Mouse (Mus musculus) B cell, adult (primary cell): ENCODE measurements around the gene Kdm2a. TPM values are rescaled to one million over a fixed set of nuclear protein-coding genes. Genes with fewer than 3 reads are reported as not detected.

Experiments used
- total RNA-seq: library from RNA; stranded (reverse); gene quantifications from 4 replicates; pipeline ENCODE4 v1.2.4, GENCODE M21; 2023; ENCODE audit not compliant: inconsistent age

Gene Kdm2a
- total RNA-seq: 209 to 242 TPM (median 228 TPM) in 4 replicates

GRCm38 (mm10) chr19:4397798-4398629 is at the start of gene Kdm2a:
Gene Kdm2a, minus strand, starts transcription at chr19:4398285.

DNA sequence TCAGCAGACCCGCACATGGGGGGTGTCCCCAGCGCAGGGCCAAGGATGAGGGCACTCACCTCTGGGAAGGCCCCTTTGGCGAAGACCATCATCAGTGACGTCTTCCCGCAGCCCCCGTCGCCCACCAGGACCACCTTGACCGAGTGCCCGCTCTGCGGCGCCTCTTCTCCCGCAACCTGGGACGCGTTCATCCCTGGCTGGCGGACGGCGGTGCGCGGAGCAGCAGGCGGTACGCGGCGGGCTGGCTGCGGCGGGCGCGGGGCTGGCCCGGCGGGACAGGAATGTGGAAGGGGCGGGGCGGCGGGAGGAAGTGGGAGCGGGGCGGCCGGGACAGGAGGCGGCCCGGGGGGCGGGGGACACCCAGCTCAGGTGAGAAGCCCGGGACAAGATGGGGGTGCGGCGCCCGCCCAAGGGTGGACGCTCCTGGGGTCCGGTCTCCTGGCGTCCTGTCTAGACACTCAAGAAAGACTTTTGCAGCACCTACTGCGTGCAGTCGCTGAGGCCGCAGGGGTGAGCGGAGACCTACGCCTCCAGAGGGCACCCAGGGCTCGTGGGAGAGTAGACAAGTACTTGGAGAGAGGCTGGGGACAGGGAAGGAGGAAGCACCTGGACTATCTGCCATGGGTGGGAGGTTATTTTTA is 41.2 kb upstream of the Kdm2a start, which contains the start of gene Rhod:
Rhod (minus strand) TSS at position 272 of the 641 bp plus-strand sequence.

GRCm38 (mm10) chr19:4306190-4306577 is 91.9 kb downstream of the Kdm2a start, which contains the start of gene Grk2:
Gene Grk2, minus strand, starts transcription at chr19:4306222.

DNA sequence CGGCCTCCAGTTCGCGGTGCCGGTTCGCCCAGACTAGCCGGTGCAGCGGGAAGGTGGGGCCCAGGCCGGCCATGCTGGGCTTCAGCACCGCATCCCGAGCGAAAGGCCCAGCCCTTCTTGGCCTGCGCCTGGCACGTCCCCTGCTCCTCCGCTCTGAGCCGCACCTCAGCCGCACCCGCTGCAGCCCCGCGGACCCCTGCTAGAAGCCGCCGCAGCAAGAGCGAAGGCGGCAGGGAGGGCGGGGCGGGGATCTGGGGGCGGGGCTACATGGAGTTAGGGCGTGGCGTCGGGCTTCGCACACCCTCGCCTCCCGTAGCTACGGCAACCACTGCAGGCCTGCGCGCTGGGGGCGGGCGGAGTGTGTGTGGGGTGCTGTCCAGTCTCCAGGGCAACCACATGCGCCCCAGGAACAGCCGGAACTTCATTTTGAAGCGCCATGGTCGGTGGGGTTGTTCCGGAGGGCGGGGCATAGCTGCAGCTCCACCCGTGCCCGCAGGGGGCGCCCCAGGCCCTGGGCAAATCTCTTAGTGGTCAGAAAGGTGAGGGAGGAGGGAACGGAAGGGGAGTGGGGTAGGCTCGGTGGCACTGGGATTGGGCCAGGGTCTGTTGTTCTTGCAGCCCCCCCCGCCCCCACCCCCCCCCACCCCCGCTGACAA is 115.1 kb downstream of the Kdm2a start, which contains the start of gene Ankrd13d:
Ankrd13d (minus strand) TSS at position 240 of the 656 bp plus-strand sequence.

GRCm38 (mm10) chr19:4268566-4269361 is 129.3 kb downstream of the Kdm2a start, which contains the start of gene Ssh3:
Gene Ssh3, minus strand, starts transcription at chr19:4269180.

Other genes starting within 250 kb of the Kdm2a start
- 142 to 167 TPM (median 154 TPM) in 4 replicates for gene Coro1b, start 249.7 kb downstream of the Kdm2a start, total RNA-seq
- gene Ptprcap, start 244.7 kb downstream of the Kdm2a start, total RNA-seq: 373 to 450 TPM (median 401 TPM) in 4 replicates
- gene Rps6kb2, start 234.9 kb downstream of the Kdm2a start, total RNA-seq: 49.7 to 66.7 TPM (median 51.3 TPM) in 4 replicates
- gene Carns1, start 222.8 kb downstream of the Kdm2a start, total RNA-seq: 78.2 to 88.7 TPM (median 80.1 TPM) in 4 replicates
- gene Tbc1d10c, start 207.0 kb downstream of the Kdm2a start, total RNA-seq: 250 to 285 TPM (median 268 TPM) in 4 replicates
- 381 to 449 TPM (median 412 TPM) in 4 replicates for gene Ppp1ca, start 206.2 kb downstream of the Kdm2a start, total RNA-seq
- gene Rad9a, start 196.6 kb downstream of the Kdm2a start, total RNA-seq: 53.6 to 56.9 TPM (median 55.2 TPM) in 4 replicates
- 141 to 150 TPM (median 145 TPM) in 4 replicates for gene Clcf1, start 184.0 kb downstream of the Kdm2a start, total RNA-seq
- not detected in 4 replicates for gene AC109138.7, start 183.9 kb downstream of the Kdm2a start, total RNA-seq
- gene Pold4, start 166.4 kb downstream of the Kdm2a start, total RNA-seq: 199 to 218 TPM (median 212 TPM) in 4 replicates
- gene Ssh3, start 129.1 kb downstream of the Kdm2a start, total RNA-seq: 22.2 to 34.5 TPM (median 24.6 TPM) in 4 replicates
- 22.0 to 30.9 TPM (median 23.6 TPM) in 4 replicates for gene Ankrd13d, start 115.1 kb downstream of the Kdm2a start, total RNA-seq
- 533 to 592 TPM (median 549 TPM) in 4 replicates for gene Grk2, start 92.1 kb downstream of the Kdm2a start, total RNA-seq
- 0.57 to 1.1 TPM (median 1.0 TPM) in 3 of 4 replicates, not detected in the other for gene Rhod, start 41.1 kb upstream of the Kdm2a start, total RNA-seq
- gene Syt12, start 79.2 kb upstream of the Kdm2a start, total RNA-seq: not detected in 4 replicates
- gene 2010003K11Rik, start 100.3 kb upstream of the Kdm2a start, total RNA-seq: not detected in 4 replicates
- gene Pcx, start 112.2 kb upstream of the Kdm2a start, total RNA-seq: 3.8 to 8.0 TPM (median 4.9 TPM) in 4 replicates
- gene Lrfn4, start 217.4 kb upstream of the Kdm2a start, total RNA-seq: 0.16 to 0.33 TPM (median 0.29 TPM) in 4 replicates
- gene Rce1, start 227.4 kb upstream of the Kdm2a start, total RNA-seq: 53.6 to 54.6 TPM (median 54.2 TPM) in 4 replicates